Mouse (Mus musculus): Measurements from ENCODE around the gene Hoxa10.

Hoxa10 gene

GRCm38 (mm10) chr6:52240389-52241000, at the start of gene Hoxa10:
Gene Hoxa10 (minus strand): TSS chr6:52240854.
- in situ Hi-C loops (cut with MboI) = loop anchor here (25.0 kb wide), 1 partner anchor 1428 kb away; no protein-coding TSS in a partner anchor

GRCm38 (mm10) chr6:52290186-52290585, 49.5 kb upstream of the Hoxa10 start:
- in situ Hi-C loops (cut with MboI) = no loop called here

DNA sequence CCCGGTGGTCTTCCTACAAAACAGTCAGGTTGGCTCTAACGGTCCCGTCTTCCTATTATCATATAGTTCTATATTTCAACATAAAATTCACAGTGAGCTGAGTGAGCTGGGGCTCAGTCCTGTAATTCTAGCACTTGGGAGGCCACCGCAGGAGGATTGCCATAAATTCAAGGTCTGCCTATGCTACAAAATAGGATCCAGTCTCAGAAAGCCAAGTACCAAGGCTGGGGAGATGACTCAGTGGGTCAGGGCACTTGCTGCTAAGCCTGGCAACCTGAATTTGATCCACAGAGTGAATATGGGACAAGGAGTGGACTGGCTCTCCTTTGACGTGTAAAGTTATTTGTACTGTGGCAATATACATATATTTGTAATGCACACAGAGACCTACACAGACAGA, 43.2 kb upstream of the Hoxa10 start:
- in situ Hi-C loops (cut with MboI) = no loop called here

GRCm38 (mm10) chr6:52281084-52281483, 40.4 kb upstream of the Hoxa10 start:
- in situ Hi-C loops (cut with MboI) = no loop called here

DNA sequence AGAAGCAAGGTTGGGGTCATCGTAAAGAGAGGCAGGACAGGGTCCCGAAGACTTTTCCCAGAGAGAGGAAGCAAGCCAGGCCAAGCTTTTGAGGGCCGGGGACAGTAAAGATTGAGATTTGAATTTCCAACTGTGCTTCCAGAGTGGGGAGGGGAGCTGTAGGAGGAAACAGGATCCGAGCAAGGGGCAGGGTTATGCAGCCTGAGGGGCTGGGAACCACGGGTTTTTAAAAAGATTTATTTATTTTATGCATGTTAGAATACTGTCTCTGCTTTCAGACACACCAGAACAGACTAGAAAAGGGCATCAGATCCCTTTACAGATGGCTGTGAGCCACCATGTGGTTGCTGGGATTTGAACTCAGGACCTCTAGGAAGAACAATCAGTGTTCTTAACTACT, 36.3 kb upstream of the Hoxa10 start:
- in situ Hi-C loops (cut with MboI) = no loop called here

GRCm38 (mm10) chr6:52276382-52276781, 35.7 kb upstream of the Hoxa10 start:
- in situ Hi-C loops (cut with MboI) = no loop called here

DNA sequence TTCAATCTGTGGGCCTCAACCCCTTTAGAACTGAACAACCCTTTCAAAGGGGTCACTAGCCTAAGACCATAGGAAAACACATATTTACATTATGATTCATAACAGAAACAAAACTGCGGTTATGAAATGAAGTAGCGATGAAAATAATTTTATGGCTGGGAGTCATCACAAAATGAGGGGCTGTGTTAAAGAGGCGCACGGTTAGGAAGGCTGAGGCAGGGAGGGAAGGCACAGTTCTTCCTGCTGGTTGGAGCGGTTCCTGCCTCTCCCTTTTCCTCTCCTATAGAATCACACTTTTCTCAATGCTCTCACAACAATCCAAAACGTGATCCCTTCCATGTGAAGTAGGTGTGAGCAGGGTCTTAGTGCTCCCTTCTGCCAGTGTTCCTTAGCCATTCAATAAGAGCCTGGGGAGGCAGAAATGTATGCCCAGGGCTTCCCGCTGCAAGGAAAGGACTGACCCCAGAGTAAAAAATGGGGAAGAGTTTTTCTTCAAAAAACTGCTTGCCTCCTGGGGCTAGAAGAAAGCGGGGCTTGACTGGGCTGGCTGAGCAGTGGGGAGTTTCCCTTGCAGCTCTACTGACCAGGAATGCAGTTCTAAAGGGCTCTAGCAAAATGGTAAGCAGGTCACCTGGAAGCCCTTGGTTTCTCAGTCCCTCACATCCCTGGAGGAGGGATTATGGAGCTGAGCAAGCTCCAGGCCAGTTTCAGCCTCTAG, 35.1 kb upstream of the Hoxa10 start:
- in situ Hi-C loops (cut with MboI) = no loop called here

DNA sequence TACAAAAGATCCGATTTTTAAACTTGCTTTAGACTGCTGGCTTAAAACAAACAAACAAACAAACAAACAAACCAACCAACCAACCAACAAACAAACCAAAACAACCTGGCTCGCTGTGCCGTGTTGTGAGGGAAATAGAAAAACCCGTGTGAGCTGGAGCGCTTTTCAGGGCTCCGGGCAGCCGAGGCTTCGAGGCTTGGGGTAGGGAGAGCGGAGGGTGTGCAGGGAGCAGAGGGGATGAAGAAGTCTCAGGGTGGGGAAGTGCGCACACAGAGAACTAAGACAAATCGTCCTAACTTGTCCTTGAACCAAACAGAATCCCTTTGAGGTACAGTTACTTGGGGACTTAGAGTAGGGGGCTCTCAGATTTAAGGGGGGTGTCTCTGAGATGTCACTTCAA, 33.9 kb upstream of the Hoxa10 start:
- in situ Hi-C loops (cut with MboI) = loop anchor here (25.0 kb wide), 1 partner anchor 313 kb away; no protein-coding TSS in a partner anchor

DNA sequence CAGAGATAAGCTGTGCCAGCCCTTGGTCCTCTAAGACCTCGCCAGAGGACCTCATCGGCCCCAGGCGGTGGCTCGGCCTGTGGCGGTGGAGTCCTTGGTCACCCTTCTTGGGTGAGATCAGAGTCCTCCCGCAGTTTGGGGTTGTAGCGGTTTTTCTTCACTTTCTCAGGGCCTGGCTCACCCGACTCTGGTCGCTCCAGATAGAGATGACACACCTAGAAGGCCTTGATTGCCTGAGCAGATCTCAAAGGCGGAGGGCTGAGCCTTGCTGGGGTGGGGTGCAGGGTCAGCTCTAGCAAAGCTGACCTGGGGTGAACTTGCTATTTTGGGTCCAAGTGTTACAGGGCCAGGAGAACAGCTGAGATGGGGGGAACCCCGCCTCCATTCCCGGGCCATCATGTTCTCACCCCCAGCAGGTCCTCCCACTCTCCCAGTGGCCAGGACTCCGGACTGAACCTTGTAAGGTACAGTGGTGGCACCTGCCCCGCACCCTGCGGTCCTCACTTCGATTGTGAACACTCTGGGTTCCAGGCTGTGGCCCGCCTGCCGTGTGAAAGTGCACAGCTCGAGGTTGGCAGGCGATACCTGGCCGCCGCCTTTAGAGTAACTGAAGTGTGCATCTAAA, 33.1 kb upstream of the Hoxa10 start:
- in situ Hi-C loops (cut with MboI) = loop anchor here (25.0 kb wide), 1 partner anchor 314 kb away; no protein-coding TSS in a partner anchor

GRCm38 (mm10) chr6:52272766-52273655, 32.4 kb upstream of the Hoxa10 start:
- in situ Hi-C loops (cut with MboI) = loop anchor here (25.0 kb wide), 1 partner anchor 314 kb away; no protein-coding TSS in a partner anchor

DNA sequence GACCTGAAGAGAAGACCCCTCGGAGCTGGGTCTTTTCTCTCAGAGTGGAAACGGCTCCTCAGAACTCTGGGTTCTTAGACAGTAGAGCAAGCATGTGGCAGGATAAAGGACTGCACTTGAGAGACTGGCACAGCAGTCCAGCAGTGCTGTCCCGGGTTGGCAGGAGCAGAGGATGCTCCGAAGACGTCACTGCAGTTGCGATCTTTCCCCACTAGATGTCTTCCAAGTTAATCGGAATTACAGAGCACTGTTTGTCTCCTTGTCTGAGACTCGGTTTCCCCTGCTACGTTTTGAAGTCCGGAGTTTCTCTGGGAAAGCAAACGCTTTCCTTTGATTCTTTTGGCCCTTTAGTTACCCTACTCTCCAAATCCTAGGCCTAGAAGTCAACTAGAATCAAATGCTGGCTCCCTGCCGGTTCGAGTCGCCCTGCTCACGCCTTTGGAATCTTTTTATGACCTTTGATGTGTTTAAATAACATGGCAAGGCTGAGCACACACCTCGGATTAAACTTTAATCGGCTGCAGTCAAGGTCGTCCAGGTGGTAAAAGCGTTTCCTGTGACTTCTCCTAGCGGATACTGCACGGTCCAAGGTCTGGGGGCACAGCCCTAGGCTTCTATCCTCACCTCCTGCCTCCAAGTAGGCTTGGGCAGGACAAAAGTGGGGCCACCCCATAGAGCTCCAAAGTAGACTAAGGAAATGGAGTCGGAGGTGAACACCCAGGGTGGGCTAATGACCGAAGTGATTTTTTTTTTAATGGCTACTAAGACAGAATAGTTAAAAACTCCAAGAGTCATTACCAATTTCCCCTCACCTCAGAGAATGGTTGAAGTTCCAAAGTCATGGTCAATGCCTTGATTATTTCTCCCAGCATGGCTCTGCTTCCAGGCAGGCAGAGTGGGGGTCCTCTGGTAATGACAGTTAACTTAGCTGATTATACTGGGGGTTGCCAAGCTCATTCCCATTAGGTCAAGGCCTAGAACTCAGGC, 30.1 kb upstream of the Hoxa10 start:
- in situ Hi-C loops (cut with MboI) = loop anchor here (25.0 kb wide), 1 partner anchor 317 kb away; no protein-coding TSS in a partner anchor

DNA sequence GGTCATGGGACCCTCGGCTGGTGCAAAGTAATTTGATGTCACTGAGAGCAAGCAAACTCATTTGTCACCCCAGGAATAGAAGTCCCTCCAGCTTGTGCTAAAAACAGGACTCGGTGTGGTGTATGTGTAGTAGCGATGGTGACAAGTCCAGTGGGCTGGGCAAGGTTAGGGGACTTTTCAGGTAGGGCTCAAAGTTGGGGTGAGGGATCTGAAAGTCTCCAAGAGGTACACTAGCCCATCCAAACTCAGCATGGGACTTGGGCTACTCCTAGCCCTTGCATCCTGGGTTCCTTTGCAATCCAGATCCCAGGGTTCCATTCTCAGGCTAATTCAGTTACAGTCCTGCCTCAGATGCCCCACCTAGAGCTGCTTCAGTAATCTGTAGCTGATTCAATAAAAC, 28.1 kb upstream of the Hoxa10 start:
- in situ Hi-C loops (cut with MboI) = loop anchor here (10.0 to 25.0 kb wide), 2 partner anchors 319 to 646 kb away; no protein-coding TSS in a partner anchor

DNA sequence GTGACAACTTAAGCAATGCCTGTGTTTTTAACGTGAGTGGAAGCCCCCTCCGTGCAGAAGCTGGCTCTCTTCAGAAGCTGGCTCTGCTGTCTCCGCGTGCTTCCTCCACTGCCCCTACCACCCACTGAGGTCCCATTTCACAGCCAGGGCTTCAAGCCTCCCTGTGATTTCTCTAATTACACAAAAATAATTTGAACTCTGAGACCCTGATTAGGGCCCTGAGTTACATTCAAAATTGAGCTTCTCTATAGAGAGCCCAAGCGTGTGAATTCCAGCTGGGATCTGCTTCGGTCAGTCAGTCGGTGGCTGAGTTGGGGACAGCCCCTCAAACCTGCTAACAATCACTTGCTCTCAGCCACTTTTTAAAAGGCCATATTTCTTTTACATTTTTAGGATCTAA, 27.7 kb upstream of the Hoxa10 start:
- in situ Hi-C loops (cut with MboI) = loop anchor here (10.0 to 25.0 kb wide), 2 partner anchors 319 to 646 kb away; no protein-coding TSS in a partner anchor

DNA sequence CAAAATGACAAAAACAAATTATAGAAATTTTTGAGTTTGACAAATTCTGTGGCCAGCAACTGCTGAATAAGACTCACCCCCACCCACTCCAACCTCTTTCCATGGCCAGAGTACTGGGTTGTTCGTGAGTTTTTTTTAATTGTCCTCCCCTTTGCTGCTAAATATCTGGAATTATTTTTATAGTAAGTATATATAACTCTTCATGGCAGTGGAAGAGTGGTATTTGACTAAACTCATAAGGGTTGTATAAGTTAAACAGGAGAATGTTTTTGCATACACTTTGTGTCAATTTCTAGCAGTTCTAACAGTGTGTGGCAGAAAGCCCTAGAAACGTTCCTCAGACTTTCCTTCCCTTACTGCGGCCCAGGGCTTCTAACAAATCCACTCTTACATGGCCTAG, 27.0 kb upstream of the Hoxa10 start:
- in situ Hi-C loops (cut with MboI) = loop anchor here (10.0 to 25.0 kb wide), 2 partner anchors 320 to 647 kb away; no protein-coding TSS in a partner anchor

- in situ Hi-C loops (cut with MboI) = loop anchor here (10.0 to 25.0 kb wide), 2 partner anchors 320 to 648 kb away; no protein-coding TSS in a partner anchor
Observed at GRCm38 (mm10) chr6:52267221-52267620, 26.6 kb upstream of the Hoxa10 start.

DNA sequence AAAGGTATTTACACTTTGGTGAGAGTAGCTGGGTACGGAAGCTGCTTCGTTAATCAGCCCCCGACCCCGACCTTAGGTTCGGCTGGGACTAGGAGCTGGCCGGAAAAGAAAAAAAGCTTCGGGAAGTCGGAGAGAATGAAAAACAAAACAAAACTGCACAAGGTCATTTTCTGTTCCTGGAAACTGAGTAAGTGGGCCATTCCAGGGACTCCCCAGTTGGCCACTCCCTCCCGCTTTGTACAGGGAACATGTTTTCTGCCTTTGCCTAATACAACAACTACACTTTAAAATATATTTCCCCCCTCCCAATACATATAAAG, 26.0 kb upstream of the Hoxa10 start:
- in situ Hi-C loops (cut with MboI) = loop anchor here (10.0 to 25.0 kb wide), 2 partner anchors 321 to 648 kb away; no protein-coding TSS in a partner anchor

DNA sequence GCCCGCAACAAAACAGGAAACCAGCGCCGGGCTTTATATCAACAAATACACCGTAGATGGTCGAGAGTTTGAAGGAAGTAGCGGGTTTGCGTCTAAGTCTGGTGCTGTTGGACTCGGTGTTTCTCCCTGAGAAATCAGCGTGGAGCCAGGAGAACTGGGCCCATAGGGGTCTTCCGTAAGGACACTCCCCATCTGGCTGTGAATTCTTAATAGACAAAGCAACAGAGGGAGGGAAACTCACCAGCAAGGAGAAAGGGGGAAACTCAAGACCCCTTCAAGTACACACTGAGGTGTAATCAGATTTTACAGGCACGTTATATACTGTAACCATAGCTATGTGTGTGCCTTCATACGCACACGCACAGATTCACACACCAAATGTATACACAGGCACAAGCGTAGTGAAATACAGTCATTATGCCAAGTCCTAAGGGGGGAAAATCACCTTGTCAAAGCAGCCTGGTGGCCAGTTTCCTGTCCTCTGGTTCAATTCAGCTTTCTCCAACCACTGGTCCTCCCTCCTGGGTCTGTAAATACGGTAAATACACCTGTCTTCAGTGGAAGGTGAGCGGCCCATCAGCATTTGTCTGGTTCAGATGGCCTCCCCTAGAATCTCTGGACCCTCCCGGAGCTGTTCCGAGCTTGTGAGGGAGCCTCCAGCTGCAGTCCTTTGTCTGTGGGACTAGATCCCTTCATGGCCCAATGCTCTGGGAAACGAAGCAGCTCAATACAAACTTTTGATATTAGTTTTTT, 25.4 kb upstream of the Hoxa10 start:
- in situ Hi-C loops (cut with MboI) = loop anchor here (10.0 to 25.0 kb wide), 2 partner anchors 321 to 649 kb away; no protein-coding TSS in a partner anchor

DNA sequence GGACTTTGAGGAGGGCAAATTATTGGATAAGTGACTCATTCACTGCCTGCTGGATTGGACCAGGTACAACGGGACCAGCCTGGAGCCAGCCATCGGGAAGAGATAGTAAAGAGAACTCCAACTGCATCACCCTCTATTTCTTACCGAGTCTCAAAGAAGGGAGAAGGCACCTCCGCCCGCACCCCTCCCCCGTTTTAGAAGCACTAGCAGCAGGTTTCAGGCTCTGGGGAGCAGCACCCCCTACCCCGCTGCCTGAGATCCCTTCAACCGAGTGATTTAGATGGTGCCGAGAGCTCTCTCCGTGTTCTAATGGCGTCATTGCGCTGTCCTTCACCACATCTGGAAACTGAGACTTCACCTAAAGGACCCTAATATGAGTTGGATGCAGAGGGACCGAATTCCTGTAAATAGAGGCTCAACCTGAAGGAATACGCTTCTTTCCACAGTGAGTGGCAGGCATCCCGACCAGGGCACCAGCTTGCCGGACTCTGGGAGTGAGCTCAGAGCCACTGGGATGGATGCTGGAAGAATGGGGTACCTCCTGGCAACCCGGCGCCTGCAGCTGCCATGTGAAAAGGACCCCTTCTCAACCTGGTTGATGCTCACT, 24.8 kb upstream of the Hoxa10 start:
- in situ Hi-C loops (cut with MboI) = loop anchor here (10.0 to 25.0 kb wide), 2 partner anchors 322 to 649 kb away; no protein-coding TSS in a partner anchor
